Mouse (Mus musculus): ENCODE data around the gene Kcng4.

Gene Kcng4

DNA sequence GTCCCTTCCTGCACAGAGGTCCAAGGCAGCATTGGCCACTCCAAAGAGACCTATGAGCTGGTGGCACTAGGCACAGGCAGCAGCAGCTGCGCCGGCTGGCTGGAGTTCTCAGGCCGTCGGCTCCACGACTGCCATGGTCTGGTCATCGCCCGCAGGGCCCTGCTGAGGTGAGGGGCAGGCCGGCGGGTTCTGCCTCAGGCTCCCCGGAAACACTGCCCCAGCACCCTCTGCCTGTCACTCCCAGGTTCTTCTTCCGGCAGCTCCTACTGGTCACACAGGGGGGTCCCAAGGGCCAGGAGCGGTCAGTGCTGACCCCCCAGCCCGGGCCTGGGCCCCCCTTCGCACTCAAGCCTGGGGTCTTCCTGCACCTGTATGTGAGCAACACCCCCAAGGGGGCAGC is 20.4 kb downstream of the Kcng4 start:
- no peak for DNase-seq (ENCODE audit: low read depth, low spot score)

DNA sequence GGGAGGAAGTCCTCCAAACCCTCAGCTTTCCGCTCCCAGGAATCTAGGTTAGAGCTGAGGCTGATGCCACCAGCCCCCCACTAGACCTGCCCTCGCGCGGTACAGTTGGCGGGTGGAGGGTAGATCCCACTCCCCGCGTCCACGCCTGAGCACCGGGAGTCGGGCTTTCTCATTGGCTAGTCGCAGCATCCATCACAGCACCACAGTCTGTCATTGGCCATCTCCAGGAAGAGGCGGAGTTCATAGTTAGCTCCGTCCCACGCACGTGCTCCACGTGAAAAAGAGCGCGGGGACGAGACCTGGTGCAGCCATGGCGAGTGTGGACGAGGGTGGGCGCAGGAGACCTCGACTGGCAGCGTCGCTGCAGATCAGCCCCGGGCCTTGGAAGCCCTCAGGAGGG is 23.0 kb downstream of the Kcng4 start, which contains the start of gene Adad2:
Adad2 (plus strand) TSS at position 277 of the 400 bp plus-strand sequence.
- DNase-seq (ENCODE audit: low read depth, low spot score): no peak

DNA sequence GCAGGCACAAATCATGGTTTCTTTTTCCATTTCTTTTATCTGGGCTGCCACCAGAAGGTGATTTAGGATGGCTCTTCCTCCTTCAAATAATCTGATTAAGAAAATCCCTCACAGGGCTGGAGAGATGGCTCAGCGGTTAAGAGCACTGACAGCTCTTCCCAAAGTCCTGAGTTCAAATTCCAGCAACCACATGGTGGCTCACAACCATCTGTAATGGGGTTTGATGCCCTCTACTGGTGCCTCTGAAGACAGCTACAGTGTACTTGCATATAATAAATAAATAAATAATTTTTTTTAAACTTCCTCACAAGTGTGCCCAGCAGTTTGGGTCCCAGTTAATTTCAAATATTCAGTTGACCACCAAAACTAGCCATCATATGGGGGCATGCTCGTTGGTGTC is 29.3 kb downstream of the Kcng4 start:
- no peak for DNase-seq (ENCODE audit: low read depth, low spot score)

DNA sequence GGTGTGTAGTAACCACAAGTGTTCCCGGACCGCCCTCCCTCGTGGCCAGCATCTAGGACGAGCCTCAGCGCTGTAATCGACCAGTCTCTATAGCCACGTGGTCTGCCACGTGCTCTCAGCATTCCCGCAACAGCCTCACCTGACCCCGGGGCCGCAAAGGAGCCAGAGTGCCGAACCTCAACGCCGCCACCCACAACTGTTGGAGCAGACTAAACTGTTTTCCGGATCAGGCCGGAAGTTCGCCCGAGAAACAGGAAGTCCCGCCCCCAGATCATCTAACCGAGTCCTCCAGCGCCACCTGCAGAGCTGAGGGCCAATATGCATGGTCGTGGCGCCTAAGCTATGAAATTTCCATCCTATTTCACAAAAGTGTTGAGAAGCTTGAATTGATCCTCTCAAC is 30.5 kb downstream of the Kcng4 start, which contains the start of gene Taf1c:
Taf1c (minus strand) TSS at position 227 of the 400 bp plus-strand sequence.
- DNase-seq (ENCODE audit: low read depth, low spot score): peak; percentile 91

DNA sequence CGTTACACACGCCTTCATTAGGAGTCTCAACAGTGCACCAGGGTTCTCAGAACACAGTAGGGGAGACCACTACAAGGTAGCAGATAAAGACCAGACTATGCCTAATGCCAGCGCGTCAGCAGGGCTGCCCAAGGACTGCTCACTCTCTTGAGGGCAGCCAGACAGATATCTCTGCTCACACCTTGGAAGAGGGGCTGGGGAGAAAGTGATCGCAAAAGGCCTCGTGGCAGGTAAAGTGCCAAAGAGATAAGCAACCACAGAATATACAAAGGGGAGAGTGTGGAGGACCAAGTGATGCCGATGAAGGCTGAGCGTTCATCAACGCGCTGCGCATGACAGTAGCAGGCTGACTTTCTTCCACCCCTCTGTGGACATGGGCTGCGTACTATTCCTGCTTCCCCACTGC is 31.1 kb downstream of the Kcng4 start:
- no peak for DNase-seq (ENCODE audit: low read depth, low spot score)

DNA sequence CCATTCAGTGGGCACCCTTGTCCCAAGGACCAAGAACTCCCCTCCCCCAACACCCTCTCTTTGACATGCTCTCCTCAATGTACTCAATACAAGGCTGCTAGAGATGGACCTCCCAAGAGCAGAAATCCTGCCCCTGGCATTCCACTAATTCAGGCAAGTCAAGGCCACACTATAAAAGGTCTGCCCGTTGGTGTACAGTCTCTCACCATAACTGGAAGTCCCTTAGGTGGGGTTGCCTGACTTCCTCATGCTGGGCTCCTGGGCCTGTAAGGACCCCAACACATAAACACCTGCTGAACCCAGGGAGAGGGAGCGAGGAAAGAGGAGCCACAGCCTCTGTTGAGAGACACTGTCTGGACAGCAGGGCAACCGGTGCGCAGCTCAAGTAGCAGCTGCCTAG is 31.7 kb downstream of the Kcng4 start:
- no peak for DNase-seq (ENCODE audit: low read depth, low spot score)

DNA sequence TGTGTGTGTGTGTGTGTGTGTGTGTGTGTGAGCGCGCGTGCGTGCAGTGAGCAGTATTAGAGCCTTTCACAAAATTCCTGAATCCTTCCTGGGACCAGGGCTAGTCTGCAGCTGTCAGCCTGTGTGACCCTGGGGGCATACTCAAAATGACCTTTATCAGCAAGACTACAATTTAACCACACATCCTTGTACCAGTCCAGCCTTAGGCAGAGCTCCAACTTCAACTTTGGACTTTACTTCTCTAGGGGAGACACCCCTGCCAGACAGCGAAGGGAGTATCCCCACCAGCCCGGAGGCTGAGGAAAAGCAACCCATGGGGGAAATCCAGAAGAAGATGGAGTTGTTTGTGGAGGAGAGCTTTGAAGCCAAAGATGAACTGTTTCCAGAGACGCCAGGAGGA is 44.0 kb downstream of the Kcng4 start:
- no peak for DNase-seq (ENCODE audit: low read depth, low spot score)

DNA sequence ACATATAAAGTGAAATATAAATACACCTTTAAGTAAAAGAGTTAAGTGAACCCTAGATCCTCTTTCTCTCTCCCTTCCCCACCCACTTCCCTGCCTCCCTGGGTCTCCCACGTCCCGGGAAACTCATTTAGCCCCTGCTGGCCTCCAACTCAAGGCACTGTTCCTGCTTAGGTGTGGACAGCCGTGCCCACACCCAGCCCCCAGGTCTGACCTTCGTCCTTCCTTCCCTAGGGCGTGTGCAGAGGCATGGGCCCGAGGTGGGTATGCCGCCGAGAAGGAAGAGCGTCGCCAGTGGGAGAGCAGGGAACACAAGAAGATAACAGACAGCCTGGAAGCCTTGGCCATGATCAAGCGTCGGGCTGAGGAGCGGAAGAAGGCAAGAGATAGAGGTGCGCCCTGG is 45.1 kb downstream of the Kcng4 start:
- DNase-seq (ENCODE audit: low read depth, low spot score): no peak

DNA sequence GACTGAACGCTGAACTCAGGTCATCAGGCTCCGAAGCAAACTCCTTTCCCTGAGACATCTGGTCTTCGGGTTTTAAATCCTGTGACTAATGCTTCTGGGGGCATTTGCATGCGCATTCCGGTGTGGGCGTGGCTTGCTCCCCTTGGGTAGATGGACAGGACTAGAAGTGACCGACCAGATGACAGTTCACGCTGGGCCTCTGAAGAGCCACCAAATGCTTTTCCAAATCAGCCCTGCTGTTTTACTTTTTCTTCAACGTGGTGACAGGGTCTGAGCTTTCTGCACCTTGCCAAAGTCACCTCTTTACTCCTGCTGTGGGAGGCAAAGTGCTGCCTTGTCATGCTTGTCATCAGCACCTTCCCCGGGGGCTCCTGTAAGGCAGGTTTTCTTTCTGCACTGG is 46.6 kb downstream of the Kcng4 start:
- DNase-seq (ENCODE audit: low read depth, low spot score): peak; percentile 68

DNA sequence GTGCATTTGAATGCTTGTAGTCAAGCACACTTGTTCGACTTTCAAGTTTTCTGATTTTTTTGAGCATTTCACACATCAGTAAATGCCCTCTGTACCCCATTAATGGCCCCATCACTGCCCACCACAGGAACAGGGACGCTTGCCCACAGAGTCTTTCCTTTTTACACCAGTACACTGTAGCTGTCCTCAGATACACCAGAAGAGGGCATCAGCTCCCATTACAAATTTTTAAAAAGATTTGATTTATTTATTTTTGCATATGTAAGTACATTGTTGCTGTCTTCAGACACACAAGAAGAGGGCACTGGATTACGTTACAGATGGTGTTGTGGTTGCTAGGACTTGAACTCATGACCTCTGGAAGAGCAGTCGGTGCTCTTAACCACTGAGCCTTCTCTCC is 47.2 kb downstream of the Kcng4 start:
- DNase-seq (ENCODE audit: low read depth, low spot score): no peak

DNA sequence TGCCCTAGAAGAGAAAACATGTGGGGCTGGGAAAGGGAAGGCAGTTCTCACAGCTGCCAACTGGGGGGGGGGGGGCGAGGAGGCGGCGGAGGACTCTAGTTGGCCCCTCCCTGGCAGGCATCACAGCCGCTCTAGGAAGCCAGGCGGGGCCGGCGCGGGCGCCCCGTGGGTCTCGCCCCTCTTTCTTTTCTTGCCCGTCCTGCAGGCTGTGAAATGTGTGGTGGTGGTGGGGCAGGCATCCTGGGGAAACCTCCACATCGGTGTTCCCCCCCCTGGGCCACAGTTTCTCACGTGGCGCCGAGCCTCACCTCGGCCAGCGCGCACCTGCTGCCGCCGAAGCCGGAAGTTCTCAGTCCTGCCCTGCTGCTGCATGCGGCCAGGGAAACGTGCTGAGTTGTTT is 49.6 kb downstream of the Kcng4 start:
- DNase-seq (ENCODE audit: low read depth, low spot score): no peak

DNA sequence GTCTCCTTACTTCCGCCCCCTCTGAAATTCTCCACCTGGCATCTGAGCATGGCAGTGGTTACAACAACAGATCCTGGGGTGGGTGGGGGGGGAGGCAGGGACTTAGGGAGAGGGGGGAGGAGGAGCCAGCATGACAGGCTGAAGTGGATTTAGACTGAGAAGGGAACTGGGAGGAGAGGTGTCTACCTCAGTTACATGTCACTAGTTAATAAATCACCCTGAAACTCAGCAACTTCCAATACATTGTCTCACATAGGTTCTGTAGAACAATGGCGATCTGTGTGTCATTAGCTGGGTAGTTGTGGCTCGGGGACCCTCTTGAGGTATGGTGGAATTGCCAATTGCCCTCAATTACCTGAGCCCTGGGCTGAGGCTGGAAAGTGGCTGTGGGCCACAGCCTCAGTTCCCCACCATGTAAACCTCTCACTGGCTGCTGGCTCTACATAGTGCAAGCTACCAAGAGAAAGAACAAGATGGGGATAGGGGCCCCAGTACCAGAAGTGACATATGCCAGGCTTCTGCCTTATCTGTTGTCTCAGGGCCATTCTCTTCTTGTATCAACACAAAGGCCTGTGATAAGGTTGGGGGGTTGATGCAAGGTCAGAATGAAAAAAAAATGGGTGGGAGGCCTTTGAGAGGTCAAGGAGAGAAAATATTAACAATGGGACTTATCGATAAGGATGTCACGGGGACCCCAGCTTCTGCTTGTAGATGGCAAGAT is 54.9 kb downstream of the Kcng4 start:
- no peak for DNase-seq (ENCODE audit: low read depth, low spot score)

DNA sequence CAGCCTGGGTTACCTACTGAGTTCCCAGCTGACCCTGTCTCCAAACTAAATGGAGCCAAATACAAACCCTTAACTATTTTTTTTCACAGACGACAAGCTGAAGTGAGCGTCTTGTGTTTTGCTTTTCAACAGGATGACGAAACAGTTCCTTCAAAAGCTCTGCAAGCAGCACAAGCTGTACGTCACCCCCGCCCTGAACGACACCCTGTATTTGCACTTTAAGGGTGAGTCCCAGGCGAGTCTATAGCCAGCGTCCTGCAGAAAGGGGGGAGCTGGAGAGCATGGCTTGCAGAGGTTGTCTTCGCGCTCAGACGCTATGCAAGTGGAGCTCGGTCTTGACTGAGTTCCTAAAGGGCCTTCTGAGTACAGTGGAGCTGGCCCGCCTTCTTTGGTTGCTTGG is 56.4 kb downstream of the Kcng4 start:
- DNase-seq (ENCODE audit: low read depth, low spot score): no peak

DNA sequence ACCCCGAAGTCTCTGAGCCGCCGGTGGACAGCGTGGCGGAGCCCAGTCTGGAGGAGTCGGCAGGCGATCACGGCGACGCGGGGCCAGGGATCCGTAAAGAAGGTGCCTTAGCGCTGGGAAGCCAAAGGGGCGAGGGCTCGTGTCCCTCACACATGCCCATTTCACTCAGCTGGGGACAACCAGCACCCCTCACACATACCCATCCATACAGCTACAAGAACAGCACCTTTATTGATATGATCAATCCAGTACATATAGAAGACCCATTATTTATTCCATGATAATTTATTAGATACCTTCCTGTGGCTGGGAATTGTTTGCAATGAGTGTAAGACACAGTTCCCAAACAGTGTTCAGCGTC is 60.1 kb downstream of the Kcng4 start:
- no peak for DNase-seq (ENCODE audit: low read depth, low spot score)

DNA sequence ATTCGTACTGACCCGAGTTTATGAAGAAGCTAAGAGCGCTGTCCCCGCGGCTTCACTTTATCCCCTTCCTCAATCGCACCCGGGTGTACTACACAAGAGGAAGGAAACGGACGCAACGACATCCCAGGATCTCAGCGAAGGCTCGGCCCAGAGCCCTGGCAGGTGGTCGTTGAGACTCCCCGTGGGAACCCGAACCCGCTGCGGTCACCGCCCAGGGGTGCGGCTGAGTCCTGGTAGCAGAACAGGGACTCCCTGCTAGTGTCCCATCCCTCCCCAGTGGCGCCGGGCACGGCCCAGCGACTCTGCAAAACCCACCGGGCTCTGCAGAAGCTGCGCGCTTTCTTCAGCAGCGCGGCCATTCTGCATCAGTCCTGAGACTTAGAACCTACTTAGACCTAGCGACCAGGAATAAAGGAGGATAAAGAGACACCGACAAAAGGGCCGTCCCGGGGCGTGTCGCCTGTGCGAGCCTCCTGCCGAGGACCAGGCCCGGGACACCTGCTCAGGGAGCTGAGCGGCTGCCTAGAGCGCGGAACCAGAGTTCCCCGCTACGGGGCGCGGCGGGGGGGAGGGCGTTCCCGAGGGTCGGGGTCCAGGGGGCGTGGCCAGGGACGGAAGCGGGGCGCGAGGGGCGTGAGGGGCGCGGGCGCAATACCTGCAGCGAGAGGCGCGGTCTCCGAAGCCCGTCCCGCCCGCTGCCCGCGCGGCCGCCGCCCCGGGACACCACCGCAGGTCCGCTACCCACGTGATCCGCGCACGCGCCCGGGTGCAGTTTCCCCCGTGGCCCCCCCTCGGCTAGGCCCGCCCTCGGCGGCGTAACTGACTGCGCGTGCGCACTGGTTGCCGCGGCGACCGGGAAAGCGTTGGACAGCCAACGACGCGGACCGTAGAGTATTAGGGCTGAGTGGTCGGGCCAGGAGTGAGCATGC is 60.8 kb downstream of the Kcng4 start, which contains the start of the genes Hsdl1 and Dnaaf1:
Hsdl1 (minus strand) TSS at position 747 of the 929 bp plus-strand sequence.
Dnaaf1 (plus strand) TSS at position 799 of the 929 bp plus-strand sequence.
- peak; percentile 86 for DNase-seq (ENCODE audit: low read depth, low spot score)

Measured in forelimb bud, embryonic 11.5 days (tissue).